Mouse (Mus musculus): ENCODE data around the gene Asphd2.
"Not testable (repeated sequence)": the region's sequence is repeated elsewhere in the genome, so short reads cannot be mapped to it uniquely, and the experiment has no call there.

Asphd2 gene

DNA sequence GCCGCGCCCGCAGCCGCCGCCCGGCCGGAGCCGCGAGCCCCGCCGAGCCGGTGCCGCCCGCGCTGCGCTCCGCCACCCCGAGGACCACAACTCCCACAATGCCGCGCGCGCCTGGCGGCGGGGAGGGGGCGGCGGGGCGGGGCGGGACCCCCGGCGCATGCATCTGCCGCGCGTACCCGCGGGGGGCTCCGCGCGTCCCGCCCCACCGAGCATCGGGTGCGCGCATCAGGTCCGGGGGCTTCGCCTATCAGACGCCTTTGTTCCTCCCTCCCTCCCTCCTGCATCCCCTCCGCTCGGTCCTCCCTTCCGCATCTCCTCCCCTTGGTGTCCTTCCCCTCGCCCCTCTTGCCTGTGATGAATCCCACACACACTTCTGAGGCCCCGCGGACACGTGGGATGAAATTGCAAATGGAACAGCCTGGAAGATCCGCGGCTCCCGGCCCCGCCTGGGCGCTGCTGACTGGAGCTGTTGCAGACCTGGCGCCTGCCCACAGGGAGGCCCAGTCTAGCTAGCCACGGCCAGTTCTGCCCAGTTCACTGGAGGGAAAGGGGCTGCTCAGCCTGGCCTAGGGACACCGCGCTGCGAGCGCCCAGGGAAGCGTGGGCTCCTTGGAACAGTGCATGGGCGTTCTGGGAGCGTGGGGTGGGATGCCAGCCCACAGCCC is at the start of gene Asphd2:
Gene Asphd2, minus strand, starts transcription at position 88 of the 665 bp plus-strand sequence.
- peak; percentile 40 for DNase-seq

- DNase-seq = no peak
Observed at GRCm38 (mm10) chr5:112438535-112438934, 43.9 kb upstream of the Asphd2 start.

DNA sequence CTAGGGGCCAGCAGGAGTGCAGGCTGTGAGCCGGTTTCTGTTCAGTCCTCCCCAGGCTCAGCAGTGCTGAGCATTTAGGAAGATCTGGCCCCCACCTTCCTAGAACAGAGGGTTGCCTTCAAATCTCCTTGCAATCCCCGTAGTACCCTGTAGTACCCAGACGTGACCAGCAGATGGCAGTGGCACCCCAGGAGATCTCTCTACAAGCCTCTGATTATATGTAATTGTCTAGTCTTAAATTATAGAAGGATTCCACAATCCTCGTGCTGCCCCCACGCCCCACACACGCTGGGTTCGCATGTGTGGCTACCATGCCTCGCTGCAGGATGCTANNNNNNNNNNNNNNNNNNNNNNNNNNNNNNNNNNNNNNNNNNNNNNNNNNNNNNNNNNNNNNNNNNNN is 38.3 kb upstream of the Asphd2 start:
- DNase-seq = peak; percentile 85

DNA sequence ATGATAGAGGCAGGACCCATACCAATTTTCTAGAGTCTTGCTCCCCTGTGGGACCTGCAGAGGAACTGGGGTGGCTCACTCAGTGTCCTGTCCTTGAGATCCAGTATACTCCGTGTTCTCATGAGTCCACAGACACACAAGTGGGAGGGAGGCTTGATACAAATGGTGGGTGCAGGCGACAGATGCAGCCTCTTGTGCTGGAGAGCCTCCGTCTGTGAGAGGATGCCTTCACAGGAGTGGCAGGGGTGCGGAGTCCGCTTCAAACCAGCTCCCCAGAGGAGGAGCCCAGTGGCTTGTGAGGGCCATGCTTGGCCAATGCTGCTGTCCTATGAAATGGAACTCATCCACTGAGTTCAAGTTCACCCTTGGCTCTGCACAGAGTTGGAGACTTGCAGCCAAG is 37.4 kb upstream of the Asphd2 start:
- DNase-seq = no peak

DNA sequence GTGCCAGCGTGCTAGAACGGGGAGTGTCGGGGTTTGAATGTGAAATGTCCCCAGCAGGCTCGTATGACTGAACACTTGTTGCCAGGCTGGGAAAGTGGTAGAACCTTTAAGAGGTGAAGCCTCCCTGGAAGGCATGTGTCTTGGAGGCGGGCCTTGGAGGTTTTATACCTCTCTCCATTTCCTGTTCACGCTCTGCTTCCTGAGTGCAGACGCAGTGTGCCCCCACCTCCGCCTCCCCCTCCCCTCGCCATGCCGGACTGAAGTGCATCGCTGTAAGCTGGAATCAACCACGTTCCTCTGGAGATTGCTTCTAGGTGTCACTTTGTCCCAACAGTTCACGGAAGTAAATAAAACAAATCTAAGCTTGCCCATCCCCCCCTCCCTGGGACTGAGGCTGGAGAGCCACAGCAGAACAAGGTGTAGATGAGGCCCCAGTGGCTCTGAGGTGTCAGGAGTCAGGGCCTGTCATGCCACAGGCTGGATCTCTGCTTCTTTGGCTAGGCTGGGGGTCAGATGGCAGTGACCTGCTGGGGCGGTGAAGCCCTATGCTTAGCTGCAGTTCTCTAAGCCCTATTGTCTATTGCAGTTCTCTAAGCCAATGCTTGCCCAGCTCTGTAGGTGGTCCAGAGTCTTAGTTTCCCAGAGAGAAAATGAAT is 36.6 kb upstream of the Asphd2 start:
- DNase-seq = peak; percentile 59

- DNase-seq = peak; percentile 80
Observed at GRCm38 (mm10) chr5:112428944-112429343, 34.3 kb upstream of the Asphd2 start.

- peak; percentile 88 for DNase-seq
Observed at GRCm38 (mm10) chr5:112427283-112427682, 32.6 kb upstream of the Asphd2 start.

DNA sequence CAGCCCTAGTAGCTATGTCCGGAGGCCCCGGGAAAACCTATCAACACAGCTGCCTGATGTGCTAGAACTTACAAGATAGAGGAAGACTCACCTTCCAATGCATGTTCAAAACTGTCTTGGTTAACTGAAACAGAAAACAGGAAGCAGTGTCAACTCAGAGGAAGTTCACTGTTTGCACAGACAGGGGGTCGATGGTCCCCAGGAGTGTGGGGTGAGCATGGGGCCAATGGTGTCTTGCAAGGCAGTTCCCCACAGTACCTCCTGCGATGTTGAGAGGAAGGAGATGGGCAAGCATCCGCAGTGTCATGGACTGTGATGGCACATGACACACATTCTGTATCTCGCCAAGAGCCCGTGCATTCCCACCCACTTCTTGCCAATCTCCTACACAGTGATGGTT is 32.0 kb upstream of the Asphd2 start:
- no peak for DNase-seq

- DNase-seq = no peak
Observed at GRCm38 (mm10) chr5:112419535-112419934, 24.9 kb upstream of the Asphd2 start.

GRCm38 (mm10) chr5:112418023-112418422 is 23.4 kb upstream of the Asphd2 start:
- DNase-seq = no peak

DNA sequence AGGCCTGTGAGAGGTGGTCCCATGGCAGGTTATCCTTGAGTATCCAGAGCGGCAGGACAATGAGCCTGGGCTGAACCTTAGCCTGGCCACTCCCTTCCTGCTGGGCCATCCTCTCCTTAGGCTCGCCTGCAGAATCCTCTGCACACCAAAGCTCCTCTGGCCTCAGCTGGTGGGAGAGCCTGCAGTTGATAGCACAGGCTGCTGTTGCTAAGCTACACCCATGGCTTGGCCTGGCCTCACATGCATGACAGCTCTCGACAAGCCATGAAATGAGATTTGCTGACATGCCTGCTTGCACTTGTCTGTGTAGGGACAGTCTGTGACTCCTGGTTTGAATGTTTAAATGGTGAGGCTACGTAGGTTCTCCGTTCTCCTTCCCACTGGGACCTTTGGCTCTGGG is 22.0 kb upstream of the Asphd2 start:
- no peak for DNase-seq

DNA sequence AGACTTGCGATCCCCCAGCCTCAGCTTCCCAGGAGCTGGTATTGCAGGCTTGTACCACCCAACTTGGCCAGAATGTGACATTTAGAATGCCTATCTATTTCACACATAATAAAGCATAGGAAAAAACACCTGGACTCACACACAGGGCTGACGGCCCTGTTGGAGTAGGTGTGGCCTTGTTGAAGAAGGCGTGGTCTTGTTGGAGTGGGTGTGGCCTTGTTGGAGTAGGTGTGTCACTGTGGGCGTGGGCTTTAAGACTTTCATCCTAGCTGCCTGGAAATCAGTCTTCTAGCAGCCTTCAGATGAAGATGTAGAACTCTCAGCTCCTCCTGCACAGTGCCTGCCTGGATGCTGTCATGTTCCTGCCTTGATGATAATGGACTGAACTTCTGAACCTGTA is 18.1 kb upstream of the Asphd2 start:
- not testable (repeated sequence) for DNase-seq

DNA sequence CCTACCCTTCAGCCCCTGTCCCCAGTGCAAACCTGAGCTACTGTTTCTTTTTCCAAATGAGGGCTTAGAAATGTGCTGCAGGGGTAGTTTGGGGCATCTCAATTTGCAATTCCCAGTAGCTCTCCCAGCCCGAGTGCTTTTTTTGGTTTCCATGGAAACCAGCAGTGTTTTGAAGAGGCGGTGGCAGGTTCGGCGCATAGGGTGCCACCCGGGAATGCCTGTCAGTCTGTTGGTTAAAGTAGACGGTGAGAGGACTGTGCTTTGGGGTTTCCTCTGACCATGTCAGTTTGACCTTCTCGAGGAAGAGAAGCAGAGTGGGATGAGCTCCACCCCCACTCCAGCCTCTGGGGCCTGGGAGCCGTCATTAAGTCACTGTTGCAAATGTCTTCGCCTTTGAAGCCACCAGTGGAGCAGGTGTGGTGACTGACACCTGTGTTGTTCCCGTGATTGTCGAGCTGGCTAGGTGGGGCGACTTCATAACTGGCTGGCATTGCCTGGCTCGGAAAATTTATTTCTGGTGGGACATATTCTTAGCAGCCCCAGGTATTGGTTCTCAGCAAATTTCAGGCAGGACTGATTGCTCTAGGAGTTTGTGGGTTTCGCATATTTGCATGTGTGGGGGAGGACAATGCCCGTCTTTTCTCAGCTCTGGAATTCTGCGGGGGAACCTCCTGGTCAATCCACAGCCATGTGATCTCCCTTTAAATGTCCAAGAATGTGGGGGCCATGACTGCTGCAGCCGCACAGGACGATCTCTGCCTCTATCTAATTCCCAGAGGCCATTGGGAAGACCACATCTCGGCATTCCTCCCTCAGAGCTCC is 17.1 kb upstream of the Asphd2 start:
- no peak for DNase-seq

GRCm38 (mm10) chr5:112411072-112411471 is 16.4 kb upstream of the Asphd2 start:
- no peak for DNase-seq

DNA sequence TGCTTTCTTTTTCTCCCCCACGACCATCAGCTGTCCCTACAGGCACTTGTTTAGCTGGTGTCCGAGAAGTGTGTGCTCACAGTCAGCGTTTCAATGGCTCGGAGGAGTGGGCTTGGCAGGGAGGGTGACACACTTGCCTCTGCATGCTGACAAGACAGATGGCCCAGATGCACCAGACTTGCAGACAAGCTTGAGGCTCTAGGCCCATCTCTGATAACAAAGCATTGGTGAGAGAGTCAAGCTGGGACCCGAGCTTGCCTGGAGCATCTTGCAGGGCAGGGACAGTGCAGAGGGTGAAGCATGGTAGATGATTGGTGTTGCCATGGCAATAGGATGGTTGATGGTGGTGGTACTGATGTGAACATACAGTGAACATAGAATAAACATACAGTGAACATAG is 14.6 kb upstream of the Asphd2 start:
- DNase-seq = no peak

- no peak for DNase-seq
Observed at GRCm38 (mm10) chr5:112406017-112406416, 11.4 kb upstream of the Asphd2 start.

DNA sequence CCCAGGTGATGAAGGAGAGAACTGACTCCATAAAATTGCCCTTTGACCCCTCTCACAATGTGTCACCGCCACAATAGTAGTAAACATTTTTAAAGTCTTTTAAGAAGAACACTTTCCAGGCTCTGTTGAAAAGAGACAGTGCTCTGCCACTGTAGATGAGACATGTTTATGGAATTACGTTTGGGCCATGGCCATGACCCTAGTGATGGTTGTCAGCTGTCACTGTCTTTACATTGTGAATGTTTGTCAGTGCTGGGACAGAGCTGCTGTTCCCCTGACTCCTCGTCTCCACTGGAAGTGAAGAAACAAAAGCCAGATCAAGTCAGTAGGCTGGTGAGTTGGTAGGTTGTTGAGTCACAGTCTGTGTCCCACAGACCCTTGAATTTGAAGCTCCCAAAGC is 7.8 kb upstream of the Asphd2 start:
- no peak for DNase-seq

DNA sequence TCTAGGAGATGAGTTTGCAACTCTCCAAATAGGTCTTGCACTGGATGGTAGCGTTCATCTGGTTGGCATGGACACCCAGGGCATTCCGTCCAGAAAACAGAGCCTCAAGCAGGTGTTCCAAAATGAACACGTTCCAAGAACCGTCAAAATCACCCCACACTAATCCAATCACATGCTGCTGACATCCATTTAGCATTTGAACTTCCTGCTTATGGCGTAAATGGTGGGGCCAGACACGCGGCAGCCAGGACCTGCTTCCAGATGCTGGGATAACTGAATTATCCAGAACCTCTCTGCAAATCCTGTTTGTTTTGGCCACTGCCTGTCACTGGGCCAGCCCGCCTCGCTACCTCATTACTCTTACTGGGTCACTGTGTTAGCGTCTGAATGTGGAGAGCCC is 4.6 kb upstream of the Asphd2 start:
- DNase-seq = no peak

GRCm38 (mm10) chr5:112396066-112396465 is 1.4 kb upstream of the Asphd2 start:
- no peak for DNase-seq

DNA sequence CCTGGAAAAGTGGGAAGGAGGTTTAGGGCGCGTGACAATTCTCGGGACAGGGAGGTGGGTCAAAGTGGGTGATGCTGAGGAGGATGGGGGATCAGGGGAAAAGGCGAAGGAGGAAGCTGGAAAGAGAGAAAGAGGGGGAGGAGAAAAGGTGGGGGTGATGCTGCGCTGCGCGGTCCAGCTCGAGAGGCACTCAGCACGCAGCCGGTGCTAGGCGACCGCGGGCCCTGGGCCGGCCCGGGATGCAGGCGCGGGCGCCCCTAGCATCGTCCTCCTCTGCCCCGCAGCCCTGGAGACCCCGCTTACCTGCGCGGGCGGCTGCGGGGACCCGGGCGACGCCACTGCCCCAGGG is 277 bp downstream of the Asphd2 start:
- DNase-seq = no peak

DNA sequence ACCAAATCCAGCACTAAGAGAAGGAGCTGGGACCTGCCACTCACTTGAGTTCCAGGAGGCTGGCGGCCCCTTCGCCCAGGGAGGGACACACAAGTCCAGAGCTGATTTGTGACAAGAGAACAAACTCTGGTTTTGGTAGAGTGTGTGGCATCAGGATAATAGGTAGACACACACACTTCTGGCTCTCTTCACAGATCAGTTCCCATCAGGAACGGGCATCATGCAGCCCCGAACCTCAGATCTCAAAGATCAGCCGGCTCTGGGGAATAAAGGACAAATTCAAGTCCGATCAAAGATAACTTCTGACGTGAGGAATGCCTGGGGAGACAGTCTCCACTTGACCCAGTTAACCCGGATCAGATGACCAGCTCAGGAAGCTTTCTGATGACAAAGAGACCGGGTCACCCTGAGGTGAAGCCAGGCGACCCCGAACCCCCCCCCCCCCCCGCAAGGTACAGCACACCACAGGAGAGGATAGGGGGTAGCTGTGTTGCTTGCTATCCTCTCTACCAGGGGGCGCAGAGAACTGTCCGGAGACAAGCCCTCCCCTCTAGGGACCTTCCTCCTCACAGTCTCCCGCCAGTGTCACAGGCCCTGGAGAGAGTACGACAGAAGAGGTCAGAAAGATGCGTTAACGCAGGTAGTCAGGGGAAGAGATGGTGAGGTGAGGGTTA is 788 bp downstream of the Asphd2 start:
- DNase-seq = no peak

DNA sequence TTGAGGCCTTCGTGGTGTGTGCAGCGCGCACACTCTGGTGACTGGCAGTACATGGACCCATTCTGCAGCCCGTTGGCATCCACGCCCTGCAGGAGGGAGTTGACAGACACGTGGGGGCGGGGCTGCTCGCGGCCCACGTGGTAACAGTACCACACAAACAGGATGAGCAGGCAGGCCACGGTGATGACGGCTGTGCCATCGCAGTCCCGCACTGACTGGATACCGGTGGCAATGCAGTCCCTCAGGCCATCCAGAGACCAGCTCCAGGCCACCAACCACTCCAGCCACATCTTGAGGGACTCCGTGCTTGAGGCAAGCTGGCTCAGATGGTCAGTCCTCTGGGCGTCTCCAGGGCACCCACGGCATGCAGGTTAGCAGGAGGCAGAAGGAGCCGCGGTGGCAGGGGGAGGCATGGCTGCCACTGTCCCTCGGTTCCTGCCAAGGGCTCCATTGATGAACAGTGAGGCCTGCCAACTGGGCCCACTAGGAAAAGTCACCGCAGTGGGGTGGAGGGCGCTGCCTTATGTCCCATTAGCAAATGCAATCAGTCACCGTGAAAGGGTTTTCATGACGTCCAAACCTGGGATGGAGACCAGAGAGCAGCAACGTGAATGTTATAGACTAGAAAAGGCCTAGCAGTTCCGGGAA is 2.9 kb downstream of the Asphd2 start:
- DNase-seq = peak; percentile 20

- DNase-seq = no peak
Observed at GRCm38 (mm10) chr5:112391002-112391401, 3.7 kb downstream of the Asphd2 start.

Data from thymus, postnatal 4 days (tissue).